Mouse (Mus musculus) kidney, postnatal 10 days (tissue): ENCODE data around the gene Acpp.
A peak's percentile ranks its signal among the peaks of the same experiment; 100 is the strongest.
"Not testable (repeated sequence)": the region's sequence is repeated elsewhere in the genome, so short reads cannot be mapped to it uniquely, and the experiment has no call there.

Experiments used
- DNase-seq: peaks from one replicate; pipeline ENCODE4 v3.0.0; 2021; ENCODE audit warnings: mixed read lengths

Gene Acpp

GRCm38 (mm10) chr9:104337183-104337931 lies at the start of gene Acpp:
Gene Acpp (minus strand): TSS chr9:104337748.
- peak; percentile 55 for DNase-seq

- no peak for DNase-seq
These were observed 45.1 kb upstream of the Acpp start for GRCm38 (mm10) chr9:104382571-104383170.

GRCm38 (mm10) chr9:104379532-104380162 lies 42.1 kb upstream of the Acpp start:
- peak; percentile 42 for DNase-seq

- DNase-seq, result no peak
These were observed 38.0 kb upstream of the Acpp start for GRCm38 (mm10) chr9:104375573-104375972.

- DNase-seq, result peak; percentile 77
These were observed 35.7 kb upstream of the Acpp start for GRCm38 (mm10) chr9:104373253-104373652.

- DNase-seq, result no peak
These were observed 29.4 kb upstream of the Acpp start for GRCm38 (mm10) chr9:104366983-104367382.

- DNase-seq, result not testable (repeated sequence)
These were observed 24.4 kb upstream of the Acpp start for GRCm38 (mm10) chr9:104361951-104362350.

- DNase-seq, result peak; percentile 11
These were observed 23.7 kb upstream of the Acpp start for GRCm38 (mm10) chr9:104361073-104361891.

- DNase-seq, result no peak
These were observed 22.8 kb upstream of the Acpp start for GRCm38 (mm10) chr9:104360389-104360788.

GRCm38 (mm10) chr9:104355521-104356270 lies 18.1 kb upstream of the Acpp start:
- DNase-seq, result peak; percentile 21

- DNase-seq, result no peak
These were observed 6.6 kb upstream of the Acpp start for GRCm38 (mm10) chr9:104344136-104344535.

- DNase-seq, result no peak
These were observed 1.9 kb upstream of the Acpp start for GRCm38 (mm10) chr9:104339483-104339882.

GRCm38 (mm10) chr9:104338489-104339427 lies 1.2 kb upstream of the Acpp start:
- no peak for DNase-seq

- DNase-seq, result no peak
These were observed 6.2 kb downstream of the Acpp start for GRCm38 (mm10) chr9:104331301-104331700.

GRCm38 (mm10) chr9:104328655-104329054 lies 8.9 kb downstream of the Acpp start:
- DNase-seq, result no peak

GRCm38 (mm10) chr9:104321519-104321918 lies 16.0 kb downstream of the Acpp start:
- DNase-seq, result no peak

- DNase-seq, result no peak
These were observed 21.2 kb downstream of the Acpp start for GRCm38 (mm10) chr9:104316351-104316750.

GRCm38 (mm10) chr9:104315499-104315898 lies 22.0 kb downstream of the Acpp start:
- peak; percentile 66 for DNase-seq

GRCm38 (mm10) chr9:104306734-104307133 lies 30.8 kb downstream of the Acpp start:
- DNase-seq, result peak; percentile 86

- peak; percentile 13 for DNase-seq
These were observed 32.0 kb downstream of the Acpp start for GRCm38 (mm10) chr9:104305333-104306111.
